Mouse (Mus musculus): ENCODE measurements around the gene Arl3.

DNA sequence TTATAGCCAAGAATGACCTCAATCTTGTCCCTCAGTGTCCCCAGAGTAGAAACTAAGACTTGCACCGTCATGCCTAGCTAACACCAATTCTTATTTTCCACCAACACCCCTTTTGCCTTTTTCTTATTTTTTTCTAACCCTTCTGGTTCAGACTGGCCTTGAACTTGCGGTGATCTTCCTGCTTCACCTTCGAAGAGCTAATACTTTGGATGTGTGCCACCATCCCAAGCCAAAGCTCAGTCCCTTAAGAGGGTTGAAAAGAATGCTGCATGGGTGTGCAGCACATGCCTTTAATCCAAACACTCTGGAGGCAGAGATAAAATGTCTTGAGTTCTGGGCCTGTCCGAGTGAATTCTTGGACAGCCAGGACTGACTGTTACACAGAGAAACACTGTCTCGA lies 62.6 kb downstream of the Arl3 start:
- TF ChIP-seq POLR2A (IDR thresholded peaks at IDR 0.05; ENCODE audit: low read depth, low read length) (no peak), CTCF (IDR thresholded peaks at IDR 0.05; ENCODE audit: extremely low read depth, insufficient read depth, insufficient read length, insufficient replicate concordance) (no peak)
